Mouse (Mus musculus): ENCODE data around the gene Fndc3a. TPM values are rescaled to one million over a fixed set of nuclear protein-coding genes. Genes with fewer than 3 reads are reported as not detected.

The Fndc3a gene
- polyA plus RNA-seq, 1 experiment from 2014 or later: 25.0 TPM

DNA sequence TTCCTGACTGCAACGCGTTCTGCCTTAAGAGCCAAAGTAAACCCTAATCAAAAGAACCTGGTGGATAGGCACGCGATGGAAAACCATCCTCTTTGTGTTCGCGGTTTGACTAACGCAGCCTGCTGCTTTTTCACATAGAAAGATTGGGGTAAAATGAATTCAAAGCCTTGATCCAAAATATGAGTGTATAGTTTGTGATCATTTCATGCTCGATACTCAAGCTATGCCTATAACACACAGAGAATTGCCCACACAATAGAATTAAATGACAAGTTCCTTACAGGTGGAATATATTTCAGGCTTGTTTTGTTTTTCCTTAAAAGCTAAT lies 106.6 kb downstream of the Fndc3a start:
- DNase-seq (ENCODE audit: low spot score) (no peak), ATAC-seq (ENCODE audit: low FRiP score, low TSS enrichment) (no peak)
- peak overlapping the region; percentile 61 for H3K9ac ChIP-seq (ENCODE audit: low read length)
- H3K36me3 ChIP-seq (ENCODE audit: control insufficient read depth, insufficient read depth, low read length): no peaks in the 10 kb centered on the region
- H3K4me3 ChIP-seq (ENCODE audit: low read depth, low read length): peak overlapping the region; percentile 31
- 0 out of 2 replicates have a peak, but pooled peaks cover 2% of the 10 kb centered on the region for H3K4me1 ChIP-seq (replicated peaks; ENCODE audit: control insufficient read depth, insufficient read depth)
- WGBS: under 1% methylated on average over 8 of the region's 8 CpGs
- H3K9me3 ChIP-seq (ENCODE audit: control insufficient read depth, low read length): no peaks in the 10 kb centered on the region
- no peak for TF ChIP-seq EP300 (optimal IDR thresholded peaks at IDR 0.05)
- no peak for TF ChIP-seq CTCF (IDR thresholded peaks at IDR 0.05; ENCODE audit: low read depth)
- H3K4me2 ChIP-seq (replicated peaks; ENCODE audit: low read depth): peak overlapping the region; percentile 38
- H3K27ac ChIP-seq (replicated peaks): peak overlapping the region; percentile 74
- H3K27me3 ChIP-seq (ENCODE audit: control insufficient read depth, insufficient read depth, low read length): no peaks in the 10 kb centered on the region

DNA sequence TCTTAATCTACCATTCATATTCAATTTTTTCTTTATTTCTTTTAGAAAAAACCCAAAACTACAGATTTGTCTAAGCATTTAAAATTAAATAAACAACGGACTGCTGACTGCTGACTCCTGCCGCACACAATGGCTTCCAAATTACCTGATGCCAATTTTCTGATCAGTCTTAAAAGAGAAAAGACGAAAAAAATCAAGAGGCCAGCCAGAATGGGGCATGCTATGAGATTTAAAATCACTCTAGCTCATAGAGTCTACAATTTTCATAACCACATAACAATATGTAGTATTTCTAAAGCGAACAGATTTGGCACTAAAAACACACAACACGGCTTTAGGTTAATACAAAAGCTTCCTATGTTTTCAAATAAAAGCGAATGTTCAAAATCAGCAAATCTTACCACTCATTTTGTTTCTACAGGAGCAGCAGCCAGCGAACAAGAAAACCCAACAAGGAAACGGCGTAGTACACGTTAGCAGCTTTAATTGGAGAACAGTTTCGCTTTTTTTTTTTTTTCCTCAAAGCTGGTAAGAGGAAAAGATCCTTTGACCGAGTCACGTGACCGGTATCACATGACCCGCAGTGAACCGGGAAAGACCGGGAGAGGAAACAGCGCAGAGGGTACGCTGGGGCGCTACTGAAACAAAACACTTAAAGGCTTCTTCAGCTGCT lies 107.1 kb downstream of the Fndc3a start:
- no peaks in the 10 kb centered on the region for H3K27me3 ChIP-seq (ENCODE audit: control insufficient read depth, insufficient read depth, low read length)
- ATAC-seq (ENCODE audit: low FRiP score, low TSS enrichment): peak; percentile 93
- H3K4me2 ChIP-seq (replicated peaks; ENCODE audit: low read depth): peak overlapping the region; percentile 38
- WGBS: 1% methylated on average over 20 of the region's 20 CpGs
- H3K4me3 ChIP-seq (ENCODE audit: low read depth, low read length): peak overlapping the region; percentile 31
- H3K27ac ChIP-seq (replicated peaks): peak overlapping the region; percentile 74
- H3K9ac ChIP-seq (ENCODE audit: low read length): peak overlapping the region; percentile 61
- H3K4me1 ChIP-seq (replicated peaks; ENCODE audit: control insufficient read depth, insufficient read depth): 0 out of 2 replicates have a peak, but pooled peaks cover 2% of the 10 kb centered on the region
- no peak for TF ChIP-seq CTCF (IDR thresholded peaks at IDR 0.05; ENCODE audit: low read depth)
- TF ChIP-seq EP300 (optimal IDR thresholded peaks at IDR 0.05): no peak
- DNase-seq (ENCODE audit: low spot score): peak; percentile 92
- H3K9me3 ChIP-seq (ENCODE audit: control insufficient read depth, low read length): no peaks in the 10 kb centered on the region
- no peaks in the 10 kb centered on the region for H3K36me3 ChIP-seq (ENCODE audit: control insufficient read depth, insufficient read depth, low read length)

DNA sequence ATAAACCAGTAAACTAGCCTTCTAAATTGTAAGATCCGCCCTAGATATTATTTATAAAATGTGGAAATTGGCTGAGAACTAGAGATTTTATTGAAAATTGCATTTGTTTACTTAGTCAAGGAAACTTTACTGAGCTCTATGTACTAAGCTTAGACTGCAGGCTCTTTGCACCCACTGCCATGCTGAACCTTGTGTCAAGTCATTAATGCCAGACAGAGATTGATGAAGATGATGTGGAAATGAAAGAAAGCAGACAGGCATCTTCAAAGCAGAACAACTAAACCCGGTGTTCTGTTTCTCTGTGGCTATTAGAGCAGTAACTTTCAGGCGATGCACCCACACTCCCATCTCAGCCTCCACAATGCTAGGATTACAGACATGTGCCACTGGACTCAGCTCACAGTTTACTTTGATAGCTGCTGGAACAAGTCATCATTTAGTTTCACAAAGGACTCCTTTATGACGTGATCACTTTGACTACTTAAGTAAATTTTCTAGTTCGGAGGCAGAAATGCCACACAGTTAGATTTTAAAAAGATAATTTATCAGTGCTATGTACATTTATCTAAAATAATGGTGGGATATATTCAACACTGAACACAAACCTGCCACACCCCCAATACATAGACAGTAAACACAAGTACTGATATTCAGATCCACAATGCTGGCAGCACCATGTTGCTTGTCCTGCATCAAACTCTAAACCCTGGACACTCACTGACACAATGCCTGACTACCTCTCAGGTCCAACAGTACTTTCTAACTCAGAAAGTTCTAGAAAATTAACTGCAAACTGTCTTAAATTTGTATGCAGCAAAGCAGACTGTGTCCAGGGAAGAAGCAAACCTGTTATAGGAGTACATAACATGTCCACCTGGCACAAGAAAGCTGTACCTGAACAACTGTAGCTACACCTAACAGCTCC lies 108.2 kb downstream of the Fndc3a start:
- H3K27ac ChIP-seq (replicated peaks): no peak overlapping the region
- 31% methylated on average over 5 of the region's 5 CpGs for WGBS
- no peak for DNase-seq (ENCODE audit: low spot score)

DNA sequence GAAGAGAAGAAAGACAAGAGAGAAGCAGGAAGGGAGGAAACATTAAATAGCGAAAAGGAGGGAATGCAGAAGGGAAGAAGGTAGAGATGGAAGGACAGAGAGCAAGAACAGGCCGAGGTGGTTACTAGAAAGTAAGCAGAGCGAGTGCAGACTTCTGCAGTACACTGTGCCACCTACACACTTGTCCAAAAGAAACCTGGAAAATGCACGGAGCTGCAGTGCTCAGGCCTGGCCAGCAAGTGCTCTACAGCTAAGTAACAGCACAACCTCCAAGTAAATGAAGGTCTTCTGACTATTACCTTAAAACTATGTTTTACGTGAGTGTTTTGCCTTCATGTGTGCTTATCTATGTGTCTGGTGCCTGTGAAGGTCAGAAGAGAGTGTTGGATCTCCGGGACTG lies 109.4 kb downstream of the Fndc3a start:
- ATAC-seq (ENCODE audit: low FRiP score, low TSS enrichment) (no peak), DNase-seq (ENCODE audit: low spot score) (no peak)
- WGBS: 75% methylated on average over 6 of the region's 6 CpGs
- Histone ChIP-seq H3K4me2 (replicated peaks; ENCODE audit: low read depth) (no peak overlapping the region), H3K4me1 (replicated peaks; ENCODE audit: control insufficient read depth, insufficient read depth) (0 out of 2 replicates have a peak, but pooled peaks cover 2% of the 10 kb centered on the region), H3K9ac (ENCODE audit: low read length) (no peak overlapping the region), H3K27me3 (ENCODE audit: control insufficient read depth, insufficient read depth, low read length) (no peaks in the 10 kb centered on the region), H3K27ac (replicated peaks) (no peak overlapping the region), H3K9me3 (ENCODE audit: control insufficient read depth, low read length) (no peaks in the 10 kb centered on the region), H3K36me3 (ENCODE audit: control insufficient read depth, insufficient read depth, low read length) (no peaks in the 10 kb centered on the region), H3K4me3 (ENCODE audit: low read depth, low read length) (no peak overlapping the region)
- TF ChIP-seq CTCF (IDR thresholded peaks at IDR 0.05; ENCODE audit: low read depth) (no peak), EP300 (optimal IDR thresholded peaks at IDR 0.05) (no peak)

More for the DNA sequence above, 108.2 kb downstream of the Fndc3a start:
- peak overlapping the region; percentile 38 for H3K4me2 ChIP-seq (replicated peaks; ENCODE audit: low read depth)
- no peaks in the 10 kb centered on the region for H3K36me3 ChIP-seq (ENCODE audit: control insufficient read depth, insufficient read depth, low read length)
- TF ChIP-seq CTCF (IDR thresholded peaks at IDR 0.05; ENCODE audit: low read depth) (no peak), EP300 (optimal IDR thresholded peaks at IDR 0.05) (no peak)
- no peak for ATAC-seq (ENCODE audit: low FRiP score, low TSS enrichment)
- H3K9ac ChIP-seq (ENCODE audit: low read length): peak overlapping the region; percentile 54
- no peaks in the 10 kb centered on the region for H3K27me3 ChIP-seq (ENCODE audit: control insufficient read depth, insufficient read depth, low read length)
- 0 out of 2 replicates have a peak, but pooled peaks cover 2% of the 10 kb centered on the region for H3K4me1 ChIP-seq (replicated peaks; ENCODE audit: control insufficient read depth, insufficient read depth)
- H3K9me3 ChIP-seq (ENCODE audit: control insufficient read depth, low read length): no peaks in the 10 kb centered on the region
- H3K4me3 ChIP-seq (ENCODE audit: low read depth, low read length): peak overlapping the region; percentile 31

DNA sequence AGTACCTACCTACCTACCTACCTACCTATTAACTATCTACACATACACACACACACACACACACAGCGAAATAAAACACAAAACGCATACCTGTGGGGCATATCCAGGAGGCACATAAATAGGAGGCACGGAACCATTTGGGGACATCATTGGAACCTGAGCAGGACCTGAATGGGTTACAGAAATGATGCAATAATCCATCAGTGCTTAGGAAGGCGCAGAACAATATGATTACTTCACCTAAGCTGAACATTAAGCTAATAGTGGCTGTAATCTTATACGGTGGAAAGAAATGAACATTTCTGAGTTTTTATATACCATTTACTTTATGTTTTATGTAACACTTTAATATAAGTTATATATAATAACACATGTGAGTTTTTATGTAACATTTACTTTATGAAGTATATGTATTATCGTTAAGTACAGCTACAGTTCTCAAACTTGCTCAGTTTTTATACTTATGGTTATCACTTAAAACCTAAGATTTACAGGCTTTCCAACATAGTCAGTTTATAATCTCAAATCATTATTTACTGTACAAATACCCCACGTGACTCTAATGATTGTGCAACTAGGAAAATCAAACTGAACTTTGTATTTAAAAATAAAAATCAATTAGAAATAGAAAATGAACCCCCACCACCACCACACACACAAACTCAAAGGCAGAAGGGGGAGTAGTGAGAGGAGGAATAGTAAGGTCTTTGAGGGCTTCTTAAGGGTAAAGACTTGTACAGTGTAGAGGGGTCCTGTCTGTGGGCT lies 110.6 kb downstream of the Fndc3a start:
- Histone ChIP-seq H3K4me3 (ENCODE audit: low read depth, low read length) (no peak overlapping the region), H3K27ac (replicated peaks) (no peak overlapping the region), H3K9ac (ENCODE audit: low read length) (no peak overlapping the region), H3K4me2 (replicated peaks; ENCODE audit: low read depth) (no peak overlapping the region), H3K4me1 (replicated peaks; ENCODE audit: control insufficient read depth, insufficient read depth) (0 out of 2 replicates have a peak, but pooled peaks cover 2% of the 10 kb centered on the region), H3K9me3 (ENCODE audit: control insufficient read depth, low read length) (no peaks in the 10 kb centered on the region), H3K27me3 (ENCODE audit: control insufficient read depth, insufficient read depth, low read length) (no peaks in the 10 kb centered on the region), H3K36me3 (ENCODE audit: control insufficient read depth, insufficient read depth, low read length) (no peaks in the 10 kb centered on the region)
- ATAC-seq (ENCODE audit: low FRiP score, low TSS enrichment) (no peak), DNase-seq (ENCODE audit: low spot score) (no peak)
- TF ChIP-seq CTCF (IDR thresholded peaks at IDR 0.05; ENCODE audit: low read depth) (no peak), EP300 (optimal IDR thresholded peaks at IDR 0.05) (no peak)
- 82% methylated on average over 7 of the region's 7 CpGs for WGBS
